Mouse (Mus musculus) CH12.LX (cell line): ENCODE results near the gene 1700123O20Rik. TPM values are rescaled to one million over a fixed set of nuclear protein-coding genes. Genes with fewer than 3 reads are reported as not detected.

ENCODE experiments used
- DNase-seq: peaks from one replicate; pipeline ENCODE4 v3.0.0-alpha.2; 2013; ENCODE audit errors: extremely low read depth
- H3K27ac ChIP-seq: 2 replicates; pipeline ENCODE4 v1.5.1; 2012; ENCODE audit warnings: low read depth, mild to moderate bottlenecking, control low read depth, moderate library complexity; ENCODE audit not compliant: insufficient read depth
- H3K27me3 ChIP-seq: replicated peaks from 2 replicates; pipeline ENCODE3; 2012; ENCODE audit warnings: inconsistent platforms
- H3K36me3 ChIP-seq, 2 experiments: replicated peaks in 1 of 2; 2 replicates each; pipeline versions ENCODE3 to v1.6.1; 2012; ENCODE audit warnings: inconsistent platforms in 1 of 2, low read length in 1 of 2, mild to moderate bottlenecking in 1 of 2, mixed read lengths in 1 of 2, moderate library complexity in 1 of 2; ENCODE audit not compliant: control insufficient read depth in 1 of 2, insufficient read depth in 1 of 2
- H3K4me1 ChIP-seq, 2 experiments: 2 replicates each; pipeline ENCODE4 v1.6.1; 2012; ENCODE audit warnings: inconsistent platforms in 1 of 2, moderate library complexity in 1 of 2; ENCODE audit not compliant: insufficient read depth in 2 of 2, control insufficient read depth in 1 of 2
- H3K4me2 ChIP-seq: 2 replicates; pipeline ENCODE4 v1.6.1; 2012; ENCODE audit warnings: low read depth, mild to moderate bottlenecking, control low read depth; ENCODE audit not compliant: poor library complexity, insufficient read depth, severe bottlenecking
- H3K4me3 ChIP-seq, 3 experiments: fragments of 150-350 bp in 1 of 3; sonication (generic) in 1 of 3; replicated peaks in 1 of 3; 2 replicates each; pipeline versions ENCODE3 to v1.5.1; 2011 to 2012; ENCODE audit warnings: low read depth in 2 of 3, low read length in 2 of 3, mild to moderate bottlenecking in 2 of 3, moderate library complexity in 2 of 3, control low read depth in 1 of 3, improper control_type of control experiment in 1 of 3, inconsistent platforms in 1 of 3, mixed read lengths in 1 of 3; ENCODE audit not compliant: poor library complexity in 1 of 3
- H3K79me2 ChIP-seq: replicated peaks from 2 replicates; pipeline ENCODE4 v1.6.1; 2012; ENCODE audit warnings: mild to moderate bottlenecking, moderate library complexity; ENCODE audit not compliant: control insufficient read depth, poor library complexity, insufficient read depth, severe bottlenecking; ENCODE audit errors: extremely low read depth
- H3K9ac ChIP-seq: 2 replicates; pipeline ENCODE4 v1.6.1; 2012; ENCODE audit warnings: low read depth, mild to moderate bottlenecking, control low read depth, moderate library complexity; ENCODE audit not compliant: insufficient read depth
- H3K9me3 ChIP-seq: replicated peaks from 2 replicates; pipeline ENCODE3; 2012; ENCODE audit warnings: low read length, inconsistent platforms, mixed read lengths
- CHD2 ChIP-seq: IDR thresholded peaks from 2 replicates; pipeline ENCODE4 v1.6.1; 2011; ENCODE audit warnings: low read length, improper control_type of control experiment
- E2F4 ChIP-seq: IDR thresholded peaks from 2 replicates; pipeline ENCODE4 v1.6.1; 2011; ENCODE audit warnings: low read depth, low read length, improper control_type of control experiment; ENCODE audit not compliant: insufficient replicate concordance
- EP300 ChIP-seq: IDR thresholded peaks from 2 replicates; pipeline ENCODE4 v1.6.1; 2011; ENCODE audit warnings: low read length, improper control_type of control experiment
- IRF4 ChIP-seq: IDR thresholded peaks from 2 replicates; pipeline ENCODE4 v1.6.1; 2014; ENCODE audit warnings: low read depth, mild to moderate bottlenecking, inconsistent platforms, low read length, improper control_type of control experiment
- JUN ChIP-seq: IDR thresholded peaks from 2 replicates; pipeline ENCODE4 v1.6.1; 2011; ENCODE audit warnings: low read depth, mild to moderate bottlenecking, low read length, improper control_type of control experiment, moderate library complexity; ENCODE audit not compliant: insufficient read depth
- JUND ChIP-seq: conservative IDR thresholded peaks from 2 replicates; pipeline ENCODE4 v1.6.1; 2011; ENCODE audit warnings: low read depth, low read length, improper control_type of control experiment
- KAT2A ChIP-seq: IDR thresholded peaks from 2 replicates; pipeline ENCODE4 v1.6.1; 2012; ENCODE audit warnings: low read length, improper control_type of control experiment, inconsistent platforms; ENCODE audit not compliant: insufficient replicate concordance
- MAZ ChIP-seq: IDR thresholded peaks from 2 replicates; pipeline ENCODE4 v1.6.1; 2012; ENCODE audit warnings: low read depth, mild to moderate bottlenecking, inconsistent platforms, low read length, improper control_type of control experiment, moderate library complexity
- MEF2A ChIP-seq: IDR thresholded peaks from 2 replicates; pipeline ENCODE4 v1.6.1; 2014; ENCODE audit warnings: low read depth, mild to moderate bottlenecking, inconsistent platforms, low read length, improper control_type of control experiment, borderline replicate concordance
- MYC ChIP-seq: IDR thresholded peaks from 2 replicates; pipeline ENCODE4 v1.6.1; 2011; ENCODE audit warnings: low read depth, mild to moderate bottlenecking, improper control_type of control experiment, low read length
- NRF1 ChIP-seq: IDR thresholded peaks from 2 replicates; pipeline ENCODE4 v1.6.1; 2014; ENCODE audit warnings: low read depth, mild to moderate bottlenecking, inconsistent platforms, low read length, improper control_type of control experiment, moderate library complexity
- POLR2A ChIP-seq: IDR thresholded peaks from 2 replicates; pipeline ENCODE4 v1.6.1; 2011; ENCODE audit warnings: low read depth, mild to moderate bottlenecking, improper control_type of control experiment, low read length
- POLR2AphosphoS2 ChIP-seq: IDR thresholded peaks from 2 replicates; pipeline ENCODE4 v1.6.1; 2011; ENCODE audit warnings: low read depth, low read length, improper control_type of control experiment
- RAD21 ChIP-seq: IDR thresholded peaks from 2 replicates; pipeline ENCODE4 v1.6.1; 2011; ENCODE audit warnings: low read depth, mild to moderate bottlenecking, low read length, improper control_type of control experiment, moderate library complexity
- SIN3A ChIP-seq: IDR thresholded peaks from 2 replicates; pipeline ENCODE4 v1.6.1; 2012; ENCODE audit warnings: low read length, improper control_type of control experiment, inconsistent platforms
- TBP ChIP-seq: conservative IDR thresholded peaks from 2 replicates; pipeline ENCODE4 v1.6.1; 2011; ENCODE audit warnings: low read depth, low read length, improper control_type of control experiment
- USF2 ChIP-seq: conservative IDR thresholded peaks from 2 replicates; pipeline ENCODE4 v1.6.1; 2011; ENCODE audit warnings: low read depth, low read length, improper control_type of control experiment
- ZC3H11A ChIP-seq: IDR thresholded peaks from 2 replicates; pipeline ENCODE4 v1.6.1; 2012; ENCODE audit warnings: low read depth, mild to moderate bottlenecking, inconsistent platforms, low read length, improper control_type of control experiment
- ZKSCAN1 ChIP-seq: IDR thresholded peaks from 2 replicates; pipeline ENCODE4 v1.6.1; 2012; ENCODE audit warnings: low read depth, inconsistent platforms, low read length, improper control_type of control experiment, borderline replicate concordance
- ZNF384 ChIP-seq: IDR thresholded peaks from 2 replicates; pipeline ENCODE4 v1.6.1; 2012; ENCODE audit warnings: low read depth, low read length, improper control_type of control experiment, inconsistent platforms
- dilution Hi-C: fragments of 300-500 bp; cut with MboI; formaldehyde crosslinking; loops from 2 replicates; pipeline ENCODE4 v1.14.3; 2020; ENCODE audit warnings: low sequenced_read_pairs; ENCODE audit not compliant: extremely low pct_unique_long_range_greater_than_20kb, extremely low pct_ligation_motif_present
- in situ Hi-C: fragments of 300-500 bp; cut with MboI; formaldehyde crosslinking; loops from 3 replicates; pipeline ENCODE4 v1.14.3; 2019; ENCODE audit warnings: low sequenced_read_pairs, low pct_ligation_motif_present, low pct_unique_long_range_greater_than_20kb, mixed read lengths
- polyA plus RNA-seq: library from polyadenylated mRNA; unstranded; fragments of >175 nt; gene quantifications from 2 replicates; pipeline ENCODE4 v1.2.1, GENCODE M21; 2012; ENCODE audit warnings: low read depth; ENCODE audit not compliant: insufficient read length
- total RNA-seq, 2 experiments: library from RNA; depleted of rRNA; stranded (reverse); fragments of 300-350 nt in 1 of 2; fragments of >200 nt in 1 of 2; gene quantifications; 2 replicates each; pipeline ENCODE4 v1.2.3; 2012 to 2014

Gene 1700123O20Rik
- total and polyA plus RNA-seq, 3 experiments, result 33.1 to 60.7 (median 59.1) TPM

GRCm38 (mm10) chr14:54643011-54643410 lies 43.0 kb upstream of the 1700123O20Rik start:
- dilution Hi-C loops, result no loop called here
- DNase-seq, result no peak

GRCm38 (mm10) chr14:54644294-54644693 lies 41.7 kb upstream of the 1700123O20Rik start:
- Histone ChIP-seq H3K9me3 (no peaks in the 10 kb centered on the region), H3K27me3 (no peaks in the 10 kb centered on the region), H3K4me3 (no peak overlapping the region), H3K4me2 (no peak overlapping the region), H3K79me2 (peaks cover 20% of the 10 kb centered on the region), H3K27ac (no peak overlapping the region), H3K4me1 (peaks cover 5 to 27% of the 10 kb centered on the region in 2 experiments; a peak in 2 of 4 replicates), H3K36me3 (peaks cover 66 to 96% of the 10 kb centered on the region in 2 experiments), H3K9ac (no peak overlapping the region)
- TF ChIP-seq IRF4, result no peak
- no peak for TF ChIP-seq NRF1
- no peak for TF ChIP-seq RAD21
- TF ChIP-seq MYC, result no peak
- no peak for TF ChIP-seq POLR2AphosphoS2
- TF ChIP-seq JUND, result no peak
- no peak for TF ChIP-seq KAT2A
- no peak for TF ChIP-seq ZNF384
- no peak for TF ChIP-seq ZKSCAN1
- TF ChIP-seq TBP, result no peak
- no peak for TF ChIP-seq MAZ
- TF ChIP-seq USF2, result no peak
- no peak for TF ChIP-seq CHD2
- in situ Hi-C loops (loop anchor here (25.0 kb wide), 1 partner anchor 582 kb away; no protein-coding TSS in a partner anchor), dilution Hi-C loops (no loop called here)
- no peak for DNase-seq

More at GRCm38 (mm10) chr14:54643011-54643410, 43.0 kb upstream of the 1700123O20Rik start:
- Histone ChIP-seq H3K4me3 (no peak overlapping the region), H3K9ac (no peak overlapping the region), H3K79me2 (peaks cover 9% of the 10 kb centered on the region), H3K27ac (no peak overlapping the region), H3K9me3 (no peaks in the 10 kb centered on the region), H3K36me3 (peaks cover 60 to 98% of the 10 kb centered on the region in 2 experiments), H3K4me2 (no peak overlapping the region), H3K27me3 (no peaks in the 10 kb centered on the region), H3K4me1 (peaks cover 5 to 17% of the 10 kb centered on the region in 2 experiments; a peak in 2 of 4 replicates)
- in situ Hi-C loops, result loop anchor here (25.0 kb wide), 1 partner anchor 581 kb away; no protein-coding TSS in a partner anchor
- TF ChIP-seq TBP, result no peak
- no peak for TF ChIP-seq SIN3A
- no peak for TF ChIP-seq MEF2A
- TF ChIP-seq POLR2A, result no peak
- TF ChIP-seq EP300, result no peak
- TF ChIP-seq E2F4, result no peak
- TF ChIP-seq RAD21, result no peak
- no peak for TF ChIP-seq ZKSCAN1
- TF ChIP-seq JUN, result no peak
- TF ChIP-seq ZC3H11A, result no peak
- no peak for TF ChIP-seq USF2
- TF ChIP-seq CHD2, result no peak
